Mouse (Mus musculus): ENCODE results near the gene Wdr18.

DNA sequence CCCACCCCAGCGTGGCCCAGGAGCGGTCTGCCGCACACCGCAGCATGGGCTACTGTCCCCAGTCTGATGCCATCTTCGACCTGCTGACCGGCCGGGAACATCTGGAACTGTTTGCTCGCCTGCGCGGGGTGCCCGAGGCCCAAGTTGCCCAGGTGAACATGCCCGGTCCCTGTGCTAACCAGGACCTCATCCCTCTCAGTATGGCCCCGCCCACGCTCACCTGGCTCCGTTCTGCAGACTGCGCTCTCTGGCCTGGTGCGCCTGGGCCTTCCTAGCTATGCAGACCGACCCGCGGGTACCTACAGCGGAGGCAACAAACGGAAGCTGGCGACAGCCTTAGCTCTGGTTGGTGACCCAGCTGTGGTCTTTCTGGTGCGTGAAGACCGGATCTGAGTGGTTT lies 53.7 kb downstream of the Wdr18 start:
- TF ChIP-seq GATA1 (IDR thresholded peaks at IDR 0.05; ENCODE audit: borderline replicate concordance, low read length), result no peak
- no peak for TF ChIP-seq FLI1 (IDR thresholded peaks at IDR 0.05; ENCODE audit: low read length)
